Mouse (Mus musculus): ENCODE data around the gene Tex36. TPM values are rescaled to one million over a fixed set of nuclear protein-coding genes. Genes with fewer than 3 reads are reported as not detected.
A peak's percentile ranks its signal among the peaks of the same experiment; 100 is the strongest.

The Tex36 gene
- total RNA-seq, 2 experiments from 2014 or later: not detected

DNA sequence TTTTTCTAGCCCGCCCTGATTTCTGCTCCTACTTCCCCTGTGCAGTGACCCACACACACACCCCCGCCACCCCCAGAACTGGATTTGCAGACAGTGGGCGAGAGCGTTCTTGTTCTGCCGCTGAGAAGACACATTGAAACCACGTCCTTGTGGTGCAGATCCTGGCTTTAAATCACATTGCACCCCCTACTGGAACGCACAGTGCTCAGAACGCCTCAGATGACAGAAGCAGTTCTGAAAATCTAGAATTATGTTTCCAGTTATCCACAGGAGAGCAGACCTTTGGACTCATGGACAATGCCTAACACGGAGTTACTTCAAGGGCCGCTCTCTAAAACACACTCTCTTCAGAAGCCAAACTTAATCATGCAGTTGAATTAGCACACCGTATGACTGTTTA is 18.8 kb upstream of the Tex36 start:
- intact Hi-C loops (cut with DNase I): no loop called here

DNA sequence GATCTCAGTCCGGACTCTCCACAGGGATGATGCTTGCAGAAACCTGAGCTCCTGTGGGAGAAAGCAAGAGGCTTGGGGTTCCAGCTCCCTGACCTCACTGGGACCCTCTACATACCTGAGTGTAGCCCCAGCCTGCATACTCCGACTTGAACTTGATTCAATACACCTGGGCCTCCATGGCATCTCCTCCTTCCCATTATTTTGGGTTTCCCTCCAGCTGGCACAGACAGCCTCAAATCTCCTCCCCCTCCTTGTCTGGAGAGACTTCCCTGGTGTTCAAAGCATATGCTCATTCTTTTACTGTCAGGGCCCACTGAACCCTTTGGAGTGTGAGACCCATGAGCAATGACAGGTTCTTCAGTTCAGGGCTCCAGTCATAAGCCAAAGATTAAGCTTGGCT is 11.0 kb upstream of the Tex36 start:
- H3K4me3 ChIP-seq: no peak overlapping the region
- TF ChIP-seq CTCF (IDR thresholded peaks at IDR 0.05): no peak
- intact Hi-C loops (cut with DNase I): no loop called here
- DNase-seq: no peak
- H3K27ac ChIP-seq: no peak overlapping the region

More for the DNA sequence above, 18.8 kb upstream of the Tex36 start:
- no peak overlapping the region for H3K27ac ChIP-seq
- H3K4me3 ChIP-seq: no peak overlapping the region
- peak; percentile 28; the same call in 1 of the 2 replicates for TF ChIP-seq CTCF (IDR thresholded peaks at IDR 0.05)
- no peak for DNase-seq

DNA sequence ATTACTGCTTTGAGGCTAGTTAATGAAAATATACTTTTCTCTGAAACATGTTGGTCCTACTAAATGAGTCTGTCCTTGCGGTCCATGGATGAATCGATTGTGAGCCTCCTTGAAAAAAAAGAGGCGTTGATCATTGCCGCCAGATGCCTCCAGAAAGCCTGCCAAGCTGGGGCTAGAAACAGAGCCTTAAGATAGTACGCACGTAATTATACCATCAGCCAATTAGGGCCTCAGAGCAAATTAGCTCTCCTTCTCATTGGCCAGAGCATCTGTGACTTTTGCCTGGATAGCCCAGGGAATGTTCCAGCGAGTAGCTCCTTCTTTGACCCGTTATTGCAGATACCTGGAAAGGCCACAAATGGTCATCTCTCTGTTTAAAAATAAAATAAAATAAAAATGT is 7.6 kb upstream of the Tex36 start:
- TF ChIP-seq CTCF (IDR thresholded peaks at IDR 0.05): no peak
- Histone ChIP-seq H3K27ac (no peak overlapping the region), H3K4me3 (no peak overlapping the region)
- no peak for DNase-seq
- intact Hi-C loops (cut with DNase I): no loop called here

DNA sequence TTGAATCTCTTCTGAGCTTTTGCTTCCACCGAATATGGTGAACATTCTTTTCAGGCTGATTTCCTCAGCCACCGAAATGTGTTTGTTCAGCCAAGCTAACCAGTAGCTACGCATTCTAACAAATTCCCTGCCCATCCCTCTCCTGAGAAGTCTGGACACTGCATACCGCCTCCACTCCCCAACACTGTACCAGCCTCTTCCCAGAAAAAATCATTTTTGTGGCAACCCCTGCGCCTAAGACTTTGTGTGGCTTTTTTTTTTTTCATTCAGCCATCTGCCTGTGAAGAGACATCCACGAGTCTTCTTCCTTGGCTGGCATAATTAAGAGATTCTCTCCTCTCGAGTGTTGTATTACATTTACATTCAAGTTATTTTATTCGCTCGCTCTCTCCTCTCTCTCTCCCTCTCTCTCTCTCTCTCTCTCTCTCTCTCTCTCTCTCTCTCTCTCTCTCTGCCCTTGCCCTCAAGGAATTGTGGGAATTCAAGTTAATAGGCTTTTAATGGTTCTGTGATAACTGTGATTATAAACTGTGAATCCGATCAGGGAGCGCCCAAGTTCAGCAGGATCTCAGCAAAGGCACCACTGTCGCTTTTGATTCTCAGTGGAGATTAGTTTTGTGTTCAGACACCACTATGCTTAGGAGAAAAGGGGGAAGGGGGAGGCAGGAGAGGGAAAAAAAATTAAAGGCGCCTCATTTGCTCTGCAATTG is 6.8 kb upstream of the Tex36 start:
- TF ChIP-seq CTCF (IDR thresholded peaks at IDR 0.05): no peak
- Histone ChIP-seq H3K4me3 (no peak overlapping the region), H3K27ac (no peak overlapping the region)
- no peak for DNase-seq
- intact Hi-C loops (cut with DNase I): no loop called here

DNA sequence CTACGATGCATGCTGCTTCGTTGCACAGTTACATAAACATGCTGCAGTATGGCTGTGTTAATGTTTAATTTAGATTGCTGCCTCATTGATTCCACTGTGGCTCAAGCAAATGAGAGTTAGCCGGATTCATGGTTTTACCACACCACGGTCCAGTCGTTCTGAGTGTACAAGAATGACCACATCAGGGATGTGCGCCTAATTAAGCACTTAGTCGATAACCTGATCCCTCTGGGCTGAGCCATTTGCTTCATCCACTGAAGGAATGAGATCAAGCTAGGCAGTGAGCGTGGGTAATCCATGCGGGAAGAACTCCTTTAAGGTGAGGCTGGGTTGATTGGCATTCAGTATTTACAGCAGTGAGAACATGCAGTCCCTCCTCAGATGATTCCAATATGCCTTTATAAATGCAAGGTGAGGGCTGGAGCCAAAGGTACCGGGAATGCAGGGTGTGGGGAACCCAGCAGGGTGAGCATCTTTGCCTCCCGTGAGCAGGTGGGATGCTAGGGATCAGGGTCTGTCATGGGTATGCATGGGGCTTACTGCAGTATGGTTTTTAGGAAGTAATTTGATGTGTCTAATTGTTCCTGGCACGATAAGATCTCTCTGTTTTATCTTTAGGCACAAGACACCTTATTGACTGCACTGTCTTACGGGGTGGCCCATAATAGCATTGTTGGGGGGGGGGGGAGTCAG is 6.1 kb upstream of the Tex36 start:
- Histone ChIP-seq H3K4me3 (no peak overlapping the region), H3K27ac (no peak overlapping the region)
- intact Hi-C loops (cut with DNase I): no loop called here
- DNase-seq: no peak
- no peak for TF ChIP-seq CTCF (IDR thresholded peaks at IDR 0.05)

DNA sequence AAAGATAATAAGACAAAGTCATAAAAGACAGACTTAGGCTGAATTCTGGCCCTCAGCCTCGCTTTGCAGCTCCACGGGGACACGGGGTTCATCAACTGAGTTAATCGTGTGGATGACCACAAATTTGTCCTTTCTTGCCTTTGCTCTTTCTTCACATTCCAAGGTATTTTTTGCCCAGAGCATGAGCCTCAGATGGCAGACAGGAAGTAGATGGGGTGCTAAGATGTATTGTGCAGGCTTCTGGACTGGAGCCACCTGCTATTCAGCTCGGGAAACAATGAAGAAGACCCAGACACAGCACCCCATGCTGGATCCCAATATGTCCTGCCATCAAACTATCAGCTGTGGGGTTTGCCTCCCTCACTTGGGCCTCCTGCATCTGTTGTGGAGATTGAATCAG is 5.4 kb upstream of the Tex36 start:
- no peak for TF ChIP-seq CTCF (IDR thresholded peaks at IDR 0.05)
- DNase-seq: no peak
- intact Hi-C loops (cut with DNase I): no loop called here
- Histone ChIP-seq H3K4me3 (no peak overlapping the region), H3K27ac (no peak overlapping the region)

DNA sequence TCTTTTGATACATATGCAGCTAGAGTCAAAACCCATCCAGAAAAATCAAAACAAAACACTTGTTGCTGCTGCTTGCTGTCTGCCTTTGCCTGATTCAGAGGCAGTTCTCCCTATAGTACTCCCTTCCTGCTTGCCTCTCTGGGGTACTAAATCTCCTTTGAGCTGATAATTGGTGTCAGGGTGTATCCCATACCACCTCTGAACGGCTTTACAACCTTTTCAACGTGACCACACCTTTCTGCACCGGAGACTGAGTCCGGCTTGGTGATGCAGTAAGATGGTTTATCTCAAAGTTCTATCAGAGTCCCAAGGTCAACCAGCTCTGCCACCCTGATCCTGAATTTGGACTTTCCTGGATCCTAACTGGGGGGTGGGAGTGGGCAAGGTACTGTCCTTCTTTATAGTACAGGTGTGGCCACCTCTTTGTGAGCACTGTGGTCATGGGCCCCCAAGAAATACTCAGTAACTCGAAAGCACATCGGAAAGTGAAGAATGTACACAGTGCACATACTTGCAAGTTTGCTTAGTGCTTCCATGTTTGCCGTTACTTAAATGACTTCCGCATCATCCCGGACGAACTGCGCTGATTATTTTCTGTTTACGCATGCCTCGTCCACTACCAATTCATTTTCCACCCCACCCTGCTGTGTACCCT is 2.6 kb upstream of the Tex36 start:
- H3K27ac ChIP-seq: no peak overlapping the region
- H3K4me3 ChIP-seq: no peak overlapping the region
- DNase-seq: no peak
- intact Hi-C loops (cut with DNase I): no loop called here
- TF ChIP-seq CTCF (IDR thresholded peaks at IDR 0.05): no peak

DNA sequence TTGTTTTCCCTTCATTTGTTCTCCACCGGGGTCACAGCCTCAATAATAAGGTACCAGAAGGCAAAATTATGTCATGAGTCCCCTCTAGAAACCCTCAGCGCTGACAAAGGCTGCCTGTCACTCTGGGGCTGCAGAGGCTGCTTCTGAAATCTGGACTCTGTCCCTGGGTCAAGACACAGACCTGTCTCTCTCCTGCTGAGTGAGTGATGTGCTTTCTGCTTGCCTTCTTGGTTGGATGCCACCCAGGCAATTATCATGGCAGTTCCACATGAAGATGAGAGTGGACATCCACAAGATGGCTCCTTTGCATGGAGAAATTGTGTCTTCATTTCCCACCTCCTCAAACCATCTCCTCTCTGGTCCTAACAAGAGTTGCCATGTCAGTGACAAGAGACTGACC is 1.2 kb upstream of the Tex36 start:
- H3K27ac ChIP-seq: no peak overlapping the region
- intact Hi-C loops (cut with DNase I): no loop called here
- TF ChIP-seq CTCF (IDR thresholded peaks at IDR 0.05): no peak
- DNase-seq: no peak
- no peak overlapping the region for H3K4me3 ChIP-seq

DNA sequence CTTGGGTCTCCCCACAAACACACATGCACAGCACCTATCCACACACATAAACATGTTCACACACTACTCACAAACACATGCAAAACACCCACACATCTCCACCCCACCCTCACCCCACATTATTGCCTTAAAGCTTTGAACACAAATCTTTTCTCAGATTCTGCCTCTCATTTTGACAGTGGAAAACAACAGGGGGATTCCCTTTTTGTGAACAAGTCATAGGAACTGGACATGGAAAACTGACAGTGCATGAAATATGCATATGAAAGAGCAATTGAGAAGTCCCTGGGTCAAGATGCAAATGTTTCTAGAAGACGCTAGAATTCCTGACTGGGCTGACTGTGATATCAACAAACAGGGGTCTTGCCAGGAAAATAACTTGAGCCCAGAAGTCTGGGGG is 1.4 kb downstream of the Tex36 start:
- intact Hi-C loops (cut with DNase I): no loop called here
- H3K4me3 ChIP-seq: no peak overlapping the region
- no peak overlapping the region for H3K27ac ChIP-seq
- TF ChIP-seq CTCF (IDR thresholded peaks at IDR 0.05): no peak
- no peak for DNase-seq

DNA sequence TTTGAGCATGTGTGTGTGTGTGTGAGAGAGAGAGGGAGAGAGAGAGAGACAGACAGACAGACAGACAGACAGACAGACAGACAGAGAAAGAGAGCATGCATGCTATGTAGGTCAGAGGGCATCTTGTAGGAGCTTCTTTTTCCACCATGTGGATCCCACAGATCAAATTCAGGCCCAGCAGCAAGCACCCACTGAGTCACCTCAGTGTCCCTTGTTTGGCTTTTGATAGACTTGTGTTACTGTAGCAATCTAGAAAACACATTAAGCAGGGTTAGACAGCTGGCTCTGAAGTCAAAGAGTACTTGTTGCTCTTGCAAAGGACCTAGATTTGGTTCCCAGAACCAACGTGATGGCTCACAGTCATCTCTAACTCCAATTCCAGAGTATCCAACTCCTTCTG is 10.2 kb downstream of the Tex36 start:
- H3K27ac ChIP-seq: no peak overlapping the region
- intact Hi-C loops (cut with DNase I): no loop called here
- no peak for DNase-seq
- TF ChIP-seq CTCF (IDR thresholded peaks at IDR 0.05): no peak
- H3K4me3 ChIP-seq: no peak overlapping the region

DNA sequence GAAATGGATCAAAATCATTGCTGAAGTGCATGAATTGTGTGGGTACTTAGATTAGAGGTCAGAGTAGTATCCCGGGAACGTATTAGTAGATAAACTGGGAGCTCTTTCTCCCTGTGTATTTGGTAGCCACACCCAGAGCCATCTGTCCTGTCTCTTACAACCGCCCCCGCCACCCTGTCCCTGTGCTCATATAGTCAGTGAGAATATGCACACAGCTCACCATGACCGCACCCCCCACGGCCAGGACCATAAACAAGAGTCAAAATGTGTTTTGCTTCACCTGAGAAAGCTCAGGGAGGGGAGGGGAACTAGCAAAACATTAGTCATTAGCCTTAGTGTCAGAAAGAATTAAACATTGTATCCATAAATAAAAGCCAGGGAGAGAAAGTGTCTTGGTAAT is 18.7 kb downstream of the Tex36 start:
- intact Hi-C loops (cut with DNase I): no loop called here
- no peak for TF ChIP-seq CTCF (IDR thresholded peaks at IDR 0.05)

DNA sequence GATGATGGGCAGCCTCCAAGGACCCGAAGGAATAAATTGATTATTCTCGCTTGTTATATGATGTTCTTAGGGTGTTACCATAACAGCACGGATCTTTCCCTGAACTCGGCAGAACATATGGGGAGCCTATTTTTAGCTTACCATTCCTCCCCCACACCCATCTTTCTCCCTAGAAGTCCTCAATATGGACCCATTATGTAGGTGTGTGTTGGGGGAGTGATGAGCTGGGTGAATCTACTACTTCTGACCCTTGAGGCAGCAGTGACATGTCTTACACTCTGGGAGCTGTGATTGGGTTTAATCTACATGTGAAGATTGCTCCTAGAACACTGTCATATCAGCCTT is 21.7 kb downstream of the Tex36 start:
- no peak for TF ChIP-seq CTCF (IDR thresholded peaks at IDR 0.05)
- Histone ChIP-seq H3K27ac (no peak overlapping the region), H3K4me3 (no peak overlapping the region)
- no peak for DNase-seq
- intact Hi-C loops (cut with DNase I): no loop called here

More for the DNA sequence above, 18.7 kb downstream of the Tex36 start:
- DNase-seq: no peak
- Histone ChIP-seq H3K27ac (no peak overlapping the region), H3K4me3 (no peak overlapping the region)

DNA sequence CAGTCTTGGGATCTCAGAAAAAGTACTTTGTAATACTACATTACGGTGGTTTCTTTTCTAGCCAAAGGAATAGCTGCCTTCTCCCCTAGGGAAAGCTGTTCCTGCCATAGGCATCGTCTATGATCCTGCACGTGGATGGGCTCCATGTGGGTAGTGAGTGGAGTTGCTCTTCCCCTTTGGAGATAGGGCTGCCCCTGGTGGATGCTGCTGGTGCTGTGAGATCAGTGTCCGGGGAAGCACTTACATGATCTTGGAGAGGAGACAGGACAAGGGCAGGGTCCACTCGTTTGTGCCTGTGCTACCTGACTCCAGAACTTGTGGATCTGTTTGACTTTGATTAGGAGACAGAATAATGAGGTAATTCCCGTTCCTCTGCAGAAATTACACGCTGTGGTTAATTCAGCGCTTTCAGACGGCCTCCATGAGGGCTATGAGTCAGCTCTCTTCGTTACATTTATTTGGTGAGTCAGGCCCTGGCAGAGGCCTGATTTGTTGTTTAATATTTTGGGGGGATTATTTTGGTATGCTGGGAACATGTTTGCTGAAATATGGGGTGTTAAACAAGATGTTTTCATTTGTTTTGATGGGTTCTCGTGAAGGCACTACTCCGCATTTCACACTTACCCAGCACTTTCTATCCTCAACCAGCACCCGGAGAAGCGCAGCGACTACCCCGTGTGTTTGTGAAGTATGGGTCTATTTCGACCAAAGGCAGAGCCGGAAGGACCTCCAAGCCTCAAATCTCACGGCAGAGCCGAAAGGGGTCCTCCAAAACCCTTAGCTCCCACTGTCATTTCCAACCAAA is 22.3 kb downstream of the Tex36 start:
- Histone ChIP-seq H3K4me3 (no peak overlapping the region), H3K27ac (no peak overlapping the region)
- intact Hi-C loops (cut with DNase I): no loop called here
- no peak for DNase-seq
- no peak for TF ChIP-seq CTCF (IDR thresholded peaks at IDR 0.05)

All from gastrocnemius, adult 2 months (tissue).